ENCODE assay signal across 8 mouse cellular contexts in the genomic region with DNA sequence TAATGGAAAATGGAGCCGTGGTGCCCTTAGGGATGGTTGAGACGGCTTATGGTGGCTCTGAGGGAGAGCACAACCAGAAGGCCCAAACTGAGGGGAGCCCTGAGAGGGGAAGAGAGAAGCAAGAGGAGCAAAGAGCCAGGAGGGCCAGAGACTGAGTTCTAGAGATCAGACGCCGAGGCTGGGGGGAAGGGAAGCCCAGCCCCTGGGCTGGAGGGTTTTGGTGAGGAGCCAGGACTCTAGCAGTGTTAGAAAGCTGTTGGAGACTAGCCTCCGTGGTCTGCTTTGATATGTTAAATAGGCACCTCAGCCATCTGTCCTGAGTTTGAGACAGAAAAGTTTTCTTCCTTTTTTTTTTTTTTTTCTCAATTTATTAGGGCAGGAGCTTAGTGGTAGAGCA. TPM values are rescaled to one million over a fixed set of nuclear protein-coding genes. Genes with fewer than 3 reads are reported as not detected.
DNase-seq lines count a peak whose midpoint lies in the region; ATAC-seq and TF ChIP-seq lines count a peak whose summit lies in the region.

No protein-coding gene starts in this region.

- peak overlapping the region; percentile 97 for H3K27ac ChIP-seq in layer of hippocampus, adult 2 months
- H3K27ac ChIP-seq in heart, embryonic 14.5 days (replicated peaks in 1 of 2; ENCODE audit: control insufficient read depth in 1 of 2, insufficient read depth in 1 of 2, low read depth in 2 of 2, low read length in 2 of 2) = peak overlapping the region; percentile 49 to 51; a peak in 3 of 4 replicates
- peak overlapping the region; percentile 99 for H3K27ac ChIP-seq in stomach, postnatal 0 days (replicated peaks)

- TF ChIP-seq CTCF in layer of hippocampus, adult 2 months (conservative IDR thresholded peaks at IDR 0.05) = no peak
- no peak for TF ChIP-seq CTCF in stomach, postnatal 0 days (IDR thresholded peaks at IDR 0.05; ENCODE audit: low read depth)

- ATAC-seq in heart, embryonic 14.5 days (ENCODE audit: insufficient number of reproducible peaks, insufficient read depth, low FRiP score, low read depth) = no peak
- ATAC-seq in stomach, postnatal 0 days (ENCODE audit: low FRiP score, low TSS enrichment) = no peak

- peaks cover 6 to 30% of the 10 kb centered on the region in 2 experiments for H3K4me1 ChIP-seq in heart, embryonic 14.5 days (ENCODE audit: control insufficient read depth in 2 of 2, insufficient read depth in 2 of 2, low read length in 2 of 2)
- peaks cover 4% of the 10 kb centered on the region; the same call in 1 of the 2 replicates for H3K4me1 ChIP-seq in stomach, postnatal 0 days (replicated peaks; ENCODE audit: control insufficient read depth, insufficient read depth)

- peak overlapping the region; percentile 96 for H3K4me2 ChIP-seq in heart, embryonic 14.5 days (ENCODE audit: low read length)
- H3K4me2 ChIP-seq in stomach, postnatal 0 days (replicated peaks; ENCODE audit: low read depth) = peak overlapping the region; percentile 97

- WGBS in heart, embryonic 14.5 days = 9% methylated on average over 5 of the region's 5 CpGs
- 10% methylated on average over 5 of the region's 5 CpGs for WGBS in stomach, postnatal 0 days

- H3K9me3 ChIP-seq in heart, embryonic 14.5 days (ENCODE audit: control insufficient read depth, low read length) = no peaks in the 10 kb centered on the region
- H3K9me3 ChIP-seq in stomach, postnatal 0 days (ENCODE audit: control insufficient read depth, low read length) = no peaks in the 10 kb centered on the region

- peaks cover 8% of the 10 kb centered on the region; the same call in 1 of the 2 replicates for H3K36me3 ChIP-seq in heart, embryonic 14.5 days (ENCODE audit: control insufficient read depth, insufficient read depth, low read length)
- H3K36me3 ChIP-seq in stomach, postnatal 0 days (ENCODE audit: control insufficient read depth, insufficient read depth, low read length) = no peaks in the 10 kb centered on the region

- peak overlapping the region; percentile 72 for H3K4me3 ChIP-seq in layer of hippocampus, adult 2 months
- peak overlapping the region; percentile 42 to 91 for H3K4me3 ChIP-seq in heart, embryonic 14.5 days (ENCODE audit: control insufficient read depth in 1 of 2, insufficient read depth in 1 of 2, low read depth in 1 of 2, low read length in 2 of 2)
- peak overlapping the region; percentile 95 for H3K4me3 ChIP-seq in stomach, postnatal 0 days (ENCODE audit: low read depth, low read length)

- DNase-seq in layer of hippocampus, adult 2 months (ENCODE audit: low spot score in 2 of 2) = peak in 1 of 2 experiments; percentile 36
- no peak for DNase-seq in layer of hippocampus, adult 9-11 months
- peak; percentile 39 for DNase-seq in cerebellum, adult 8-10 months
- DNase-seq in kidney, postnatal 14 days = peak; percentile 67
- DNase-seq in lung, postnatal 4 days = peak; percentile 15 to 47
- peak; percentile 39 for DNase-seq in stomach, postnatal 0 days (ENCODE audit: low spot score)
- no peak for DNase-seq in urinary bladder, postnatal 25 days (ENCODE audit: low spot score)

- no peaks in the 10 kb centered on the region for H3K27me3 ChIP-seq in heart, embryonic 14.5 days (ENCODE audit: control insufficient read depth, insufficient read depth, low read length)
- H3K27me3 ChIP-seq in stomach, postnatal 0 days (ENCODE audit: control insufficient read depth, insufficient read depth, low read length) = no peaks in the 10 kb centered on the region

- peak overlapping the region; percentile 100 for H3K9ac ChIP-seq in heart, embryonic 14.5 days (ENCODE audit: low read length)
- H3K9ac ChIP-seq in stomach, postnatal 0 days (ENCODE audit: low read length) = peak overlapping the region; percentile 50

- no peak for TF ChIP-seq EP300 in stomach, postnatal 0 days (optimal IDR thresholded peaks at IDR 0.05)

RNA-seq across cellular contexts. Expression of a gene that starts 3.9 kb away (rescaled TPM):
- total RNA-seq in layer of hippocampus, adult 2 months (2021) = 10 to 100 TPM; 14.0 to 16.5 TPM
- polyA plus RNA-seq in heart, embryonic 14.5 days (2014; fragmentation: Nextera tagmentation; extraction: Ambion mirVana) = 52.9 and 54.5 TPM in 2 replicates
- polyA plus RNA-seq in stomach, postnatal 0 days (2015; fragmentation: Nextera tagmentation; extraction: Ambion mirVana) = 24.9 and 25.4 TPM in 2 replicates

RNA-seq across cellular contexts. Expression of a gene that starts 47.8 kb away (rescaled TPM):
- 10 to 100 TPM; 46.4 to 51.4 TPM for total RNA-seq in layer of hippocampus, adult 2 months (2021)
- polyA plus RNA-seq in heart, embryonic 14.5 days (2014; fragmentation: Nextera tagmentation; extraction: Ambion mirVana) = 27.5 and 27.8 TPM in 2 replicates
- polyA plus RNA-seq in stomach, postnatal 0 days (2015; fragmentation: Nextera tagmentation; extraction: Ambion mirVana) = 17.6 and 18.5 TPM in 2 replicates

Comparison
In these comparisons a context has a peak if more than half of its experiments do, and no peak if none do; other contexts are left out.
1. DNase-seq: peak in cerebellum, adult 8-10 months (single experiment), kidney, postnatal 14 days (single experiment), lung, postnatal 4 days (2 of 2) and stomach, postnatal 0 days (single experiment); none in layer of hippocampus, adult 9-11 months (single experiment) and urinary bladder, postnatal 25 days (single experiment).
2. Peak in every context shown above with its lines, with median percentiles within 50 percentile points of each other: H3K27ac ChIP-seq and H3K4me3 ChIP-seq.